Comparison of ENCODE assay signal across 21 mouse cellular contexts in genomic region chr1:160842567-160842966, GRCm38 (mm10). TPM values are rescaled to one million over a fixed set of nuclear protein-coding genes. Genes with fewer than 3 reads are reported as not detected.
DNase-seq lines count a peak whose midpoint lies in the region; ATAC-seq and TF ChIP-seq lines count a peak whose summit lies in the region.
"Had no signal": no experiment of that assay in that cellular context is flagged by ENCODE, and none has a peak within 500 bp of the region (broad histone marks: within the 10 kb centered on the region; RNA-seq: fewer than 3 reads in every experiment).

No protein-coding gene starts in this region.

- no peaks in the 10 kb centered on the region for H3K9me3 ChIP-seq in embryonic facial prominence, embryonic 14.5 days (ENCODE audit: control insufficient read depth, low read length)
- H3K9me3 ChIP-seq in embryonic facial prominence, embryonic 10.5 days: no peaks in the 10 kb centered on the region
- H3K9me3 ChIP-seq in kidney, postnatal 0 days (replicated peaks; ENCODE audit: low read length): no peaks in the 10 kb centered on the region
- H3K9me3 ChIP-seq in kidney, embryonic 15.5 days (replicated peaks): no peaks in the 10 kb centered on the region
- no peaks in the 10 kb centered on the region for H3K9me3 ChIP-seq in CH12.LX (replicated peaks; ENCODE audit: low read length)
- H3K9me3 ChIP-seq: embryonic facial prominence, embryonic 13.5 days; forebrain, embryonic 15.5 days; heart, embryonic 15.5 days; hindbrain, embryonic 12.5 days; limb, embryonic 13.5 days; liver, embryonic 15.5 days; neural tube, embryonic 12.5 days had no signal

- ATAC-seq in embryonic facial prominence, embryonic 14.5 days (ENCODE audit: low read depth): no peak
- ATAC-seq in kidney, postnatal 0 days (replicated peaks; ENCODE audit: low FRiP score, low read depth): no peak
- ATAC-seq in kidney, embryonic 15.5 days (replicated peaks; ENCODE audit: low FRiP score): no peak
- ATAC-seq: forebrain, embryonic 15.5 days had no signal

- TF ChIP-seq RAD21 in CH12.LX (IDR thresholded peaks at IDR 0.05; ENCODE audit: low read depth, low read length): no peak

- DNase-seq in embryonic facial prominence, embryonic 14.5 days (ENCODE audit: low spot score): peak; percentile 7
- DNase-seq in embryonic facial prominence, embryonic 10.5 days (ENCODE audit: low spot score): no peak
- peak; percentile 0 for DNase-seq in kidney, postnatal 0 days (ENCODE audit: low spot score)
- DNase-seq in CH12.LX (ENCODE audit: extremely low read depth): no peak
- peak; percentile 25 for DNase-seq in naive thymus-derived CD4-positive, alpha-beta T cell, adult 2 months (ENCODE audit: low read depth)
- DNase-seq in left cerebral cortex, adult 8-10 months (ENCODE audit: low spot score in 2 of 2): no peak
- no peak for DNase-seq in adrenal gland, postnatal 10 days
- DNase-seq: adrenal gland, adult 8-10 months; cerebellum, adult 9-10 months; gastrocnemius, postnatal 25 days; kidney, adult 8-10 months; kidney, postnatal 36 days; thymus, postnatal 25 days had no signal

- TF ChIP-seq CTCF in kidney, postnatal 0 days (IDR thresholded peaks at IDR 0.05; ENCODE audit: low read depth): no peak
- no peak for TF ChIP-seq CTCF in CH12.LX (conservative IDR thresholded peaks at IDR 0.05 in 1 of 2, IDR thresholded peaks at IDR 0.05 in 1 of 2; ENCODE audit: low read depth in 2 of 2, low read length in 2 of 2)

- dilution Hi-C loops in CH12.LX (cut with MboI; ENCODE audit: extremely low pct_ligation_motif_present, extremely low pct_unique_long_range_greater_than_20kb, low sequenced_read_pairs): no loop called here

- H3K9ac ChIP-seq in embryonic facial prominence, embryonic 14.5 days (ENCODE audit: low read depth, low read length): no peak overlapping the region
- no peak overlapping the region for H3K9ac ChIP-seq in kidney, postnatal 0 days (ENCODE audit: low read depth, low read length)
- H3K9ac ChIP-seq in kidney, embryonic 15.5 days: no peak overlapping the region
- H3K9ac ChIP-seq in CH12.LX (ENCODE audit: insufficient read depth, low read depth): no peak overlapping the region
- H3K9ac ChIP-seq: embryonic facial prominence, embryonic 13.5 days; forebrain, embryonic 15.5 days; heart, embryonic 15.5 days; hindbrain, embryonic 12.5 days; limb, embryonic 13.5 days; liver, embryonic 15.5 days; neural tube, embryonic 12.5 days had no signal

- in situ Hi-C loops in CH12.LX (cut with MboI; ENCODE audit: low pct_ligation_motif_present, low pct_unique_long_range_greater_than_20kb, low sequenced_read_pairs): no loop called here

- no peak overlapping the region for H3K4me3 ChIP-seq in embryonic facial prominence, embryonic 14.5 days (ENCODE audit: low read depth, low read length)
- H3K4me3 ChIP-seq in embryonic facial prominence, embryonic 10.5 days: no peak overlapping the region
- H3K4me3 ChIP-seq in kidney, postnatal 0 days (replicated peaks; ENCODE audit: low read depth, low read length): no peak overlapping the region
- no peak overlapping the region for H3K4me3 ChIP-seq in kidney, embryonic 15.5 days (replicated peaks)
- no peak overlapping the region for H3K4me3 ChIP-seq in CH12.LX (replicated peaks in 1 of 3; ENCODE audit: low read depth in 2 of 3, low read length in 2 of 3, poor library complexity in 1 of 3)
- H3K4me3 ChIP-seq: embryonic facial prominence, embryonic 13.5 days; forebrain, embryonic 15.5 days; heart, embryonic 15.5 days; hindbrain, embryonic 12.5 days; limb, embryonic 13.5 days; liver, embryonic 15.5 days; neural tube, embryonic 12.5 days had no signal

- H3K79me2 ChIP-seq in CH12.LX (replicated peaks; ENCODE audit: control insufficient read depth, extremely low read depth, insufficient read depth, poor library complexity, severe bottlenecking): no peaks in the 10 kb centered on the region

- H3K27ac ChIP-seq in embryonic facial prominence, embryonic 14.5 days (replicated peaks; ENCODE audit: low read depth, low read length): no peak overlapping the region
- H3K27ac ChIP-seq in embryonic facial prominence, embryonic 10.5 days (replicated peaks): no peak overlapping the region
- H3K27ac ChIP-seq in kidney, postnatal 0 days: no peak overlapping the region
- no peak overlapping the region for H3K27ac ChIP-seq in kidney, embryonic 15.5 days
- no peak overlapping the region for H3K27ac ChIP-seq in CH12.LX (ENCODE audit: insufficient read depth, low read depth)
- H3K27ac ChIP-seq: embryonic facial prominence, embryonic 13.5 days; forebrain, embryonic 15.5 days; heart, embryonic 15.5 days; hindbrain, embryonic 12.5 days; limb, embryonic 13.5 days; liver, embryonic 15.5 days; neural tube, embryonic 12.5 days had no signal

- no peaks in the 10 kb centered on the region for H3K36me3 ChIP-seq in embryonic facial prominence, embryonic 14.5 days (ENCODE audit: control insufficient read depth, insufficient read depth, low read length)
- H3K36me3 ChIP-seq in embryonic facial prominence, embryonic 10.5 days (replicated peaks): no peaks in the 10 kb centered on the region
- H3K36me3 ChIP-seq in kidney, postnatal 0 days (ENCODE audit: insufficient read depth, low read length): no peaks in the 10 kb centered on the region
- H3K36me3 ChIP-seq in kidney, embryonic 15.5 days: no peaks in the 10 kb centered on the region
- H3K36me3 ChIP-seq in CH12.LX (replicated peaks in 1 of 2; ENCODE audit: control insufficient read depth in 1 of 2, insufficient read depth in 1 of 2, low read length in 1 of 2): no peaks in the 10 kb centered on the region
- H3K36me3 ChIP-seq: embryonic facial prominence, embryonic 13.5 days; forebrain, embryonic 15.5 days; heart, embryonic 15.5 days; hindbrain, embryonic 12.5 days; limb, embryonic 13.5 days; liver, embryonic 15.5 days; neural tube, embryonic 12.5 days had no signal

- no peak for TF ChIP-seq POLR2A in CH12.LX (IDR thresholded peaks at IDR 0.05; ENCODE audit: low read depth, low read length)

- no peaks in the 10 kb centered on the region for H3K4me1 ChIP-seq in embryonic facial prominence, embryonic 14.5 days (ENCODE audit: control insufficient read depth, insufficient read depth, low read length)
- no peaks in the 10 kb centered on the region for H3K4me1 ChIP-seq in embryonic facial prominence, embryonic 10.5 days
- no peaks in the 10 kb centered on the region for H3K4me1 ChIP-seq in kidney, postnatal 0 days (replicated peaks; ENCODE audit: insufficient read depth, low read length)
- H3K4me1 ChIP-seq in kidney, embryonic 15.5 days: no peaks in the 10 kb centered on the region
- peaks cover 0 to 9% of the 10 kb centered on the region in 2 experiments; a peak in 1 of 4 replicates for H3K4me1 ChIP-seq in CH12.LX (ENCODE audit: control insufficient read depth in 1 of 2, insufficient read depth in 2 of 2)
- H3K4me1 ChIP-seq: embryonic facial prominence, embryonic 13.5 days; forebrain, embryonic 15.5 days; hindbrain, embryonic 12.5 days; limb, embryonic 13.5 days; neural tube, embryonic 12.5 days had no signal

- WGBS in embryonic facial prominence, embryonic 14.5 days: 75% methylated on average over 10 of the region's 10 CpGs
- WGBS in embryonic facial prominence, embryonic 10.5 days: 89% methylated on average over 10 of the region's 10 CpGs
- WGBS in kidney, postnatal 0 days: 73% methylated on average over 10 of the region's 10 CpGs
- 82% methylated on average over 10 of the region's 10 CpGs for WGBS in kidney, embryonic 15.5 days

- H3K4me2 ChIP-seq in embryonic facial prominence, embryonic 14.5 days (ENCODE audit: low read depth, low read length): no peak overlapping the region
- no peak overlapping the region for H3K4me2 ChIP-seq in kidney, postnatal 0 days (ENCODE audit: low read length)
- H3K4me2 ChIP-seq in kidney, embryonic 15.5 days: no peak overlapping the region
- H3K4me2 ChIP-seq in CH12.LX (ENCODE audit: insufficient read depth, low read depth, poor library complexity, severe bottlenecking): 0 out of 2 replicates have a peak overlapping the region, but pooled peaks have one; percentile 1
- H3K4me2 ChIP-seq: embryonic facial prominence, embryonic 13.5 days; forebrain, embryonic 15.5 days; heart, embryonic 15.5 days; hindbrain, embryonic 12.5 days; limb, embryonic 13.5 days; liver, embryonic 15.5 days; neural tube, embryonic 12.5 days had no signal

- no peaks in the 10 kb centered on the region for H3K27me3 ChIP-seq in embryonic facial prominence, embryonic 14.5 days (replicated peaks; ENCODE audit: control insufficient read depth, insufficient read depth, low read length)
- no peaks in the 10 kb centered on the region for H3K27me3 ChIP-seq in embryonic facial prominence, embryonic 10.5 days (replicated peaks; ENCODE audit: low read depth, poor library complexity, severe bottlenecking)
- no peaks in the 10 kb centered on the region for H3K27me3 ChIP-seq in kidney, postnatal 0 days (ENCODE audit: insufficient read depth, low read length)
- no peaks in the 10 kb centered on the region for H3K27me3 ChIP-seq in kidney, embryonic 15.5 days
- no peaks in the 10 kb centered on the region for H3K27me3 ChIP-seq in CH12.LX (replicated peaks)
- H3K27me3 ChIP-seq: embryonic facial prominence, embryonic 13.5 days; forebrain, embryonic 15.5 days; heart, embryonic 15.5 days; hindbrain, embryonic 12.5 days; limb, embryonic 13.5 days; liver, embryonic 15.5 days; neural tube, embryonic 12.5 days had no signal

- no peak for TF ChIP-seq EP300 in CH12.LX (IDR thresholded peaks at IDR 0.05; ENCODE audit: low read length)

TF ChIP-seq in CH12.LX, 34 proteins besides CTCF, POLR2A, EP300 and RAD21:
- no peak for TF ChIP-seq USF2 (conservative IDR thresholded peaks at IDR 0.05; ENCODE audit: low read depth, low read length)
- no peak for TF ChIP-seq ZNF384 (IDR thresholded peaks at IDR 0.05; ENCODE audit: low read depth, low read length)
- TF ChIP-seq ZKSCAN1 (IDR thresholded peaks at IDR 0.05; ENCODE audit: borderline replicate concordance, low read depth, low read length): no peak
- TF ChIP-seq TCF12 (IDR thresholded peaks at IDR 0.05; ENCODE audit: low read depth, low read length): no peak
- TF ChIP-seq PAX5 (IDR thresholded peaks at IDR 0.05; ENCODE audit: low read length): no peak
- no peak for TF ChIP-seq MAX (IDR thresholded peaks at IDR 0.05; ENCODE audit: low read length)
- no peak for TF ChIP-seq MEF2A (IDR thresholded peaks at IDR 0.05; ENCODE audit: borderline replicate concordance, low read depth, low read length)

RNA-seq across cellular contexts. Expression of gene Rabgap1l, which starts 49.6 kb away (rescaled TPM):
- 16.3 and 18.9 TPM in 2 replicates for polyA plus RNA-seq in embryonic facial prominence, embryonic 14.5 days (2014; fragmentation: Nextera tagmentation; extraction: Ambion mirVana)
- 10.5 and 11.2 TPM in 2 replicates for polyA plus RNA-seq in embryonic facial prominence, embryonic 10.5 days (2016; fragmentation: Nextera tagmentation; extraction: Ambion mirVana)
- 10.7 and 12.0 TPM in 2 replicates for polyA plus RNA-seq in kidney, postnatal 0 days (2015; fragmentation: Nextera tagmentation; extraction: Ambion mirVana)
- polyA plus RNA-seq in kidney, embryonic 15.5 days (2015; fragmentation: Nextera tagmentation; extraction: Ambion mirVana): 10.1 and 10.8 TPM in 2 replicates
- total RNA-seq in CH12.LX (2012; rRNA removed) (81.9 and 84.0 TPM in 2 replicates), CH12.LX (2014; rRNA removed) (109 and 124 TPM in 2 replicates)
- polyA plus RNA-seq in CH12.LX (2012; ENCODE audit: insufficient read length, low read depth): 85.6 and 97.0 TPM in 2 replicates
- 100 to 1,000 TPM; 202 to 244 (median 218) TPM for total RNA-seq in left cerebral cortex, adult 8-10 months (2022)
- 10 to 100 TPM; 31.3 to 34.1 TPM for total RNA-seq in adrenal gland, postnatal 10 days (2021)

Comparison
In these comparisons a context has a peak if more than half of its experiments do, and no peak if none do; other contexts are left out.
1. DNase-seq: peak in embryonic facial prominence, embryonic 14.5 days (single experiment), kidney, postnatal 0 days (single experiment) and naive thymus-derived CD4-positive, alpha-beta T cell, adult 2 months (single experiment); none in embryonic facial prominence, embryonic 10.5 days (single experiment), CH12.LX (single experiment), left cerebral cortex, adult 8-10 months (0 of 2) and adrenal gland, postnatal 10 days (single experiment).